Mouse (Mus musculus): ENCODE data around the gene Pde4d. TPM values are rescaled to one million over a fixed set of nuclear protein-coding genes. Genes with fewer than 3 reads are reported as not detected.

Pde4d gene
- polyA plus RNA-seq, 1 experiment from 2014 or later = 13.5 TPM

DNA sequence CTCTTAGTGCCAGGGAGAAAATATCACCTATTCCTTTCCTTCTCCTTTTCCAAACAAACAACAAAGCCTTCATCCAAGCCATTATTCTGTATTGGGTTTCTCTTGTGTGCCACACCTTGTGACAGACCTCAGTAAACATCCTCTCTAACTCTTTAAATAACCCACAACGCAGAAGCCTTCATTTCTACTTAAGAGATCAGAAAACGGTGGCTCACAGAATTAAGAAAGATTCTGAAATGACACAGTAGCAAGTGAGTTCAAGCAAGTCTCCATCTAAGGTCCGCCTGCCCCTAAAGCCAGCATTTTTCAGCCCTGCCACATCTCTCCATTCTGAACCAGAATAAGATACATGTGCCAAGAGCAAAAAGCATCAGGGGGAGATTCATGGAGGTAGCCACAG, 1370.4 kb downstream of the Pde4d start:
- H3K9me3 ChIP-seq = no peaks in the 10 kb centered on the region
- H3K27ac ChIP-seq = no peak overlapping the region
- 81% methylated on average over 3 of the region's 3 CpGs for WGBS
- peaks cover 50% of the 10 kb centered on the region for H3K4me1 ChIP-seq (replicated peaks)
- DNase-seq (ENCODE audit: low spot score) = no peak
- H3K4me3 ChIP-seq = no peak overlapping the region
- no peaks in the 10 kb centered on the region for H3K36me3 ChIP-seq
- no peaks in the 10 kb centered on the region for H3K27me3 ChIP-seq (ENCODE audit: insufficient read depth, poor library complexity, severe bottlenecking)

DNA sequence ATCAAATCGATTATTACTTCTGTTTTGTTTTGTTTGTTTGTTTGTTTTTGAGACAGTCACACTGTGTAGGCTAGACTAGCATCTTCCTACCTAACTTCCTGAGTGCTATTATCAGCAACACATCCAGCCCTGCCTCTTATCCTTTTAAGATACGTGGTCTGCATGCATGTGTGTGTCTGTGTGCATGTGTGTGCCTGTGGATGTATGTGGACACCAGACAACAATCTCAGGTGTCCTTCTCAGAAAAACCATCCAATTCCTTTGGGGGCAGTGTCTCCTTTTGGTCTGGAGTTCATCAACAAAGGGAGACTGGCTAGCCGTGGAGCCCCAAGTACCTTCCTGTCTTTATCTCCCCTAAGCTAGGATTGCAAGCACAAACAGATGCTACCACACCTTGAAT, 1371.1 kb downstream of the Pde4d start:
- no peak for DNase-seq (ENCODE audit: low spot score)
- WGBS = 80% methylated on average over 3 of the region's 3 CpGs
- Histone ChIP-seq H3K4me1 (replicated peaks) (peaks cover 46% of the 10 kb centered on the region), H3K27me3 (ENCODE audit: insufficient read depth, poor library complexity, severe bottlenecking) (no peaks in the 10 kb centered on the region), H3K36me3 (no peaks in the 10 kb centered on the region), H3K27ac (no peak overlapping the region), H3K4me3 (no peak overlapping the region), H3K9me3 (no peaks in the 10 kb centered on the region)

DNA sequence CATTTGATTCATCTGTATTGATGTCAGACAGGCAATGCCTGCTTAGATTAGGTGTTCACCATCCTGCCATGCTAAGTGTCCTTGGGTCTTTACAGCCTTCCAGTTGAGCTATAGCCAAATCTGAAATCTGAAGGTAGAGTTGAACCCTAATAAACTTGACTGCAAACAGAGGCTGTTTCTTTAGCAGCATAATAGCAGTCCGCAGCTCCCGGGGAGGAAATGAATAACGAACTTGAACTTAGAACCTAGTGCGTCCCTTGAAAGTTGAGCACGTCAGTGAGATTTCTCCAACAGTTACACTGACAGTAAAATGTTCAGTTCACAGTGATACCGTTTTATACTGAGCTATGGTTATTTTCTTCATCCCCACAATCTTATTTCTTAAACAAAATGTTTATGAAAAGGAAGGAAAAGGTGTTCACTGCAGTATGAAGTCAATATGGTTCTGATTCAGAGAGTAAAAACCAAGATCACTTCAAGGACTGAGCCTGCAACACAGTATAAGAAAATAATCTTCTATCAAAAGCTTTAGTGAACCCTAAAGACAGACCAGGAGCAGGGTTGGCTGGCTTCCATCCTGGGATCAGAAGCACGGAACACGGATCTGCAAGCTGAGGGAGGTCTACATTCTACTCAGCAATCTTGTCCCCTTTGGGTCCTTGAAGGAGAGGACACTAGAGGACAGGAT, 1372.1 kb downstream of the Pde4d start:
- no peak for DNase-seq (ENCODE audit: low spot score)
- WGBS = 38% methylated on average over 8 of the region's 8 CpGs

DNA sequence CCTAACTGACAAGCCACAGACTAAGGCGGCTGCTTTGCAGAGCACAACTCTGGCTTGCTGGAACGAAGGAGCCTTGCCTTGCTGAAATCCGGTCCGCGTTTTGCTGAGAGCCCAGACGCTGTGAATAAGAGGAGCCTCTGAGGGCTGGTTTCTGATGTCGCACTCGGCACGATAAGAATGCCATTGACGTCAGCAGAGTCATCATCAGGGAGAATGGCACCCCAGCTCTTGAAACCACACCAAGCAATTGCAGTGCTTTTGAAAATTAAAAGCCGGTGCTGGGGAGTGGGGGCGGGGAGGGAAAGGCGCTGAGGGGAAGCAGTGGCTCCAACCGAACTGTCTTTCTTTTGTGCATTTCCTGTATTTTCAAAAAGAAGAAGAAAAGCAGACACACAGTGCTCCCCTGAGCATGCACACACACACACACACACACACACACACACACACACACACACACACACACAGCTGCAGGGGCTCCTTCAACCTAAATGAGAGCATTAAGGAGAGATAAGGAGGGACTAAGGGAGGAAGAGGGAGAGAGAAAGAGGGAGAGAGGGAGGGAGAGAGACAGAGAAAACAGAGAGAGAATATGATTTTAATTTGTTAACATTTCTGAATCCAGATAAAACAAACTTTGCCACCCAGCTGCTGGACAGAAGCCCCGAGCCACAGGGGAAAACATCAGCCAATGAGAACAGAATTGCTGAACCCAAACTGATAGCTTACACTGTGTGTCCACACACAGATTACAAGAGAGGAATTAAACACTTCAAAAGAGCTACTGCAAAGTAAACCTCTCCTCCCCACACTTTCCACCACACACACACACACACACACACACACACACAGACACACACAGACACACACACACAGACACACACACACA, 1372.9 kb downstream of the Pde4d start:
- peak overlapping the region; percentile 93 for H3K27ac ChIP-seq
- DNase-seq (ENCODE audit: low spot score) = peak; percentile 95
- no peaks in the 10 kb centered on the region for H3K9me3 ChIP-seq
- H3K4me1 ChIP-seq (replicated peaks) = peaks cover 45% of the 10 kb centered on the region
- no peaks in the 10 kb centered on the region for H3K27me3 ChIP-seq (ENCODE audit: insufficient read depth, poor library complexity, severe bottlenecking)
- under 1% methylated on average over 15 of the region's 15 CpGs for WGBS
- H3K4me3 ChIP-seq = peak overlapping the region; percentile 49
- no peaks in the 10 kb centered on the region for H3K36me3 ChIP-seq

More for the DNA sequence above, 1372.1 kb downstream of the Pde4d start:
- Histone ChIP-seq H3K27ac (peak overlapping the region; percentile 93), H3K9me3 (no peaks in the 10 kb centered on the region), H3K4me1 (replicated peaks) (peaks cover 45% of the 10 kb centered on the region), H3K4me3 (peak overlapping the region; percentile 49), H3K27me3 (ENCODE audit: insufficient read depth, poor library complexity, severe bottlenecking) (no peaks in the 10 kb centered on the region), H3K36me3 (no peaks in the 10 kb centered on the region)

DNA sequence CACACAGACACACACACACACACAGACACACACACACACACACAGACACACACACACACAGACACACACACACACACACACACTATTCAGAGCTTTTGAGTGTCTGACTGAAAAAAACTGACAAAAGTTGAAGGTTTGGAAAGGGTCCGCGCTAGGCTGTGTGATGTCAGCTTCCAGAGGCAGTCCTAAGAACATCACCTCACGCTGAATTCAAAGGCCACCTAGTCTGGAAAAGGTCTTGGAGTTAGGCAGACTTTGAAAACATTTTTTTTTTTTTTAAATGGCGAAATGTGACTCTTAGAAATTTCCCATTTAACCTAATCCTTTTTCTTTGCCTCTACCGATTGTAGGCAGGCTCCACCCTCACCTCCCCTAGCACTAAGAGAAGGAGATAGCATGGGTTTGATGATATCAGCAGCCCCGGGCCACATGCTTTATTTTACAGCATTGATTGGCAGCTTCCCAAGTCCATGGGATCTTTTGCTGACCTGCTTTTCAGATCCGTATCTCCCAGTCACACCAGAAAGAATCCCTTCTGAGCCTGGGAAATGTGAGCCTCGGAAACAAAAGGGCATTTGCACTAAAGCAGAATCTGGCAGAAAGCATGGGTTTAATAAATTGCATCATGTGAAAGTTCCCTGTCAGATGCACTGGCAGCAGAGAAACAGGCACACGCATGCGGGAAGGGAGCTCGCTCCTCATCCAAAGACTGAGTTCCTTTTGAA, 1373.7 kb downstream of the Pde4d start:
- H3K27ac ChIP-seq = peak overlapping the region; percentile 93
- no peak overlapping the region for H3K4me3 ChIP-seq
- WGBS = 28% methylated on average over 11 of the region's 11 CpGs
- H3K27me3 ChIP-seq (ENCODE audit: insufficient read depth, poor library complexity, severe bottlenecking) = no peaks in the 10 kb centered on the region
- H3K9me3 ChIP-seq = no peaks in the 10 kb centered on the region
- H3K4me1 ChIP-seq (replicated peaks) = peaks cover 45% of the 10 kb centered on the region
- H3K36me3 ChIP-seq = no peaks in the 10 kb centered on the region
- DNase-seq (ENCODE audit: low spot score) = peak; percentile 46

DNA sequence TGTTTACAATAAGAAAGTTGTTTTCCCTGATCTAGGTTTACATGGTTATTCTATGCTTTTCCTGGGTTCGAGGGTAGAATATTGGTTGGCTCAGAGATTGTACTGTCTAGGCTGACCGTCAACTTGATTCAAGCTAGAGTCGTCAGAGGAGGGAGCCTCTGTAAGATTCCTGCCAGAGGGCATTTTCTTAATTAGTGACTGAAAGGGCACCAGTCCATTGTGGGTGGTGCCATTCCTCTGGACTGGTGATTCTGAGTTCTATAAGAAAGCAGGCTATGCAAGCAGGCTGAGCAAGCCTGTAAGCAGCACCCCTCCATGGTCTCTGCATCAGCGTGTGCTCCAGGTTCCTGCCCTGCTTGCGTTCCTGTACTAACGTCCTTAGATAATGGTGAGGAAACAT, 1376.1 kb downstream of the Pde4d start:
- Histone ChIP-seq H3K4me1 (replicated peaks) (peaks cover 43% of the 10 kb centered on the region), H3K27me3 (ENCODE audit: insufficient read depth, poor library complexity, severe bottlenecking) (no peaks in the 10 kb centered on the region), H3K27ac (no peak overlapping the region), H3K36me3 (no peaks in the 10 kb centered on the region), H3K9me3 (no peaks in the 10 kb centered on the region), H3K4me3 (no peak overlapping the region)
- WGBS = 89% methylated on average over 6 of the region's 6 CpGs
- DNase-seq (ENCODE audit: low spot score) = no peak

DNA sequence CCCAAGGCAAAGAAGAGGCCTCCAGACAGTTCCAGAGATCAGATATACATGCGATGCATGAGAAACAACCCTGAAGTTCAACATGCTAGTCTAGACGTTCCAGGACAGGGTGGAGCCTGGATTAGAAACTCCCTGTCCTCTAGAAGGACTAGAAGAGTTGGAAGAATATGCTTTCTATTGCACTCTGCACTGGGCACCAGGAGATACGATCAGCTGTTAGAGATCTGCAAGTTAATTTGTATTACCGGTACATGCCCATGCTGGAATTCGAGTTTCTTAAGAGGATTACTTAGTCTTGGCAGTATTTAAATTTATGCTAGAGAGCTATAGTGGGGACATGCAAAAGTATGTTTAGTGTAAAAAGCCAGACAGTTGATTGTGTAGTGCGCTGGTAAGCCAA, 1377.6 kb downstream of the Pde4d start:
- no peak overlapping the region for H3K4me3 ChIP-seq
- H3K36me3 ChIP-seq = no peaks in the 10 kb centered on the region
- no peaks in the 10 kb centered on the region for H3K27me3 ChIP-seq (ENCODE audit: insufficient read depth, poor library complexity, severe bottlenecking)
- no peaks in the 10 kb centered on the region for H3K9me3 ChIP-seq
- peaks cover 28% of the 10 kb centered on the region for H3K4me1 ChIP-seq (replicated peaks)
- WGBS = 91% methylated on average over 6 of the region's 6 CpGs
- DNase-seq (ENCODE audit: low spot score) = no peak
- no peak overlapping the region for H3K27ac ChIP-seq

DNA sequence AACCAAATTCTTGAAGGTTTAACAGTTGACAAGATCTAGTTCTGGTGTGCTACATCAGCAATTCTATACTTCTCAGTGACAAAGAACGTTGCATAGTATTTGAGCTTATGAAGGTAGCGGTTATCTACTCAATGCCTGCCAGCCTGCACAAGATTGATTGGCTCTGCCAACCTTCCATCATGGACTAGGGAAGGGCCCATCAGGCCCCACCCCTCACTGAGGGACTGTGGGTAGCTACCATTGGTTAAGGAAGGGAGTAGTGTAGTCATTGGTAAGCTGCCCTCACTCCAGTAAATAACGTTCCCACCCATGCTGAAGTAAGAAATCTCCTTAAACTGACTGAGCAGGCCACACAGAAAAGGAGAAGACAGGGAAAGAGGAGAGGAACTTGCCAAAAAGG, 1378.2 kb downstream of the Pde4d start:
- no peak for DNase-seq (ENCODE audit: low spot score)
- H3K27ac ChIP-seq = no peak overlapping the region
- no peaks in the 10 kb centered on the region for H3K27me3 ChIP-seq (ENCODE audit: insufficient read depth, poor library complexity, severe bottlenecking)
- H3K4me3 ChIP-seq = no peak overlapping the region
- no peaks in the 10 kb centered on the region for H3K36me3 ChIP-seq
- no peaks in the 10 kb centered on the region for H3K9me3 ChIP-seq
- WGBS = 88% methylated on average over 3 of the region's 3 CpGs
- H3K4me1 ChIP-seq (replicated peaks) = peaks cover 22% of the 10 kb centered on the region

DNA sequence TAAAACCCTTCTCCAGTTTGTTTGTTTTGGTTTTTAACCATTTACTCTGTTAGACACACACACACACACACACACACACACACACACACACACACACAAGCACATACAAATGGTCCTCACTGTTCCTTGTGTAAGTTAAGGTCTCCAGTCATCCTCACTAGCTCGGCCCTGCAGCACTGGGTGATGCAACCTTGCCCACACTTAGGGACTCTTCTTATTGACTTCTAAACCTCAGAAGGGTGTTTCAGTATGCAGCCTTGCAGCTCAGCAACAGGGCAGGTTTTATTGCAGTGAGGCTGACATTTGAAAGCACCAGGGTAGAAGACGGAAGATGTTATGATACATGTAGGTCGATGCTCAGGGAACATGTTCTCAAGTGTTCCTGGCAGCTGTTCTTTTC, 1379.7 kb downstream of the Pde4d start:
- Histone ChIP-seq H3K4me3 (no peak overlapping the region), H3K27ac (no peak overlapping the region), H3K4me1 (replicated peaks) (peaks cover 7% of the 10 kb centered on the region), H3K27me3 (ENCODE audit: insufficient read depth, poor library complexity, severe bottlenecking) (no peaks in the 10 kb centered on the region), H3K36me3 (no peaks in the 10 kb centered on the region), H3K9me3 (no peaks in the 10 kb centered on the region)
- DNase-seq (ENCODE audit: low spot score) = no peak
- WGBS = 88% methylated on average over 3 of the region's 3 CpGs

DNA sequence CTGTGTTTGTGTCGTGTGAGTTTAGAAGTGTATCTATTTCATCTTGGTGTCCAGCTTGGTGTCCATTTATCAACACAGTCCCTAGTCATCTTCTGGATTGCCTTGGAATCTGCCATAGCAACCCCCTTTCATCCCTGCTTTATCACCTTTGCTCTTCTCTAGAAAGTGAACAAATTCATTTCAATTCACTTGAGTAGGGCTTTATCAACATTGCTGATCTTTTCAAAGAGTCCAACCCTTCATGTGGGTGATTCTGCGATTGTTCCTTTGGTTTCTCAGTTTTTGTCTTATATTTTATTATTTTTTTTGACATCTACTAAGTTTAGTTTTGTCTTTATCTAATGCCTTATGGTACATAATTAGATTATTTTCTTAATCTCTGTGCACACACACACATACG, 1385.2 kb downstream of the Pde4d start:
- H3K27ac ChIP-seq = no peak overlapping the region
- no peak for DNase-seq (ENCODE audit: low spot score)
- H3K4me1 ChIP-seq (replicated peaks) = no peaks in the 10 kb centered on the region

DNA sequence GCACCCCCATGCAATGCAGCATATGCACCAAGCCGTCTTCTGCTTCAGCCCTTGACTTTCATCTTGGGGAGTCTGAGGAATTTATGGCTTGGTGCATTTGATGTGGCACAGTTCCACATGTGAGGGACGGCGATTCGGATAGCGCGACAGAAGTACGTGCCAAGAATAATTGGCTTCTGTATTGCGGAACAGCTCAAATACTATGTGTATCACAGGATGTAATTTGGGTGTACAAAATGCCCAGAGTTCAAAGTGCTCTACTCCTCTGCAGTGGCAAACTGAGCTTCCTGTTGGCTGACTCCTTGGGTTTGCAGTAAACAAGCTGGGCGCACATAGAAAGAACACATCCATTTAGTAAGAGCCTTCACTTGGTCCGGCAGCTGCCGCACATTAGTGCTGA, 1387.7 kb downstream of the Pde4d start:
- Histone ChIP-seq H3K4me1 (replicated peaks) (no peaks in the 10 kb centered on the region), H3K27me3 (ENCODE audit: insufficient read depth, poor library complexity, severe bottlenecking) (no peaks in the 10 kb centered on the region), H3K27ac (no peak overlapping the region), H3K36me3 (no peaks in the 10 kb centered on the region), H3K4me3 (no peak overlapping the region), H3K9me3 (no peaks in the 10 kb centered on the region)
- DNase-seq (ENCODE audit: low spot score) = no peak
- WGBS = 95% methylated on average over 11 of the region's 11 CpGs

More for the DNA sequence above, 1385.2 kb downstream of the Pde4d start:
- Histone ChIP-seq H3K9me3 (no peaks in the 10 kb centered on the region), H3K36me3 (no peaks in the 10 kb centered on the region), H3K27me3 (ENCODE audit: insufficient read depth, poor library complexity, severe bottlenecking) (no peaks in the 10 kb centered on the region), H3K4me3 (no peak overlapping the region)
- WGBS = 89% methylated on average over 3 of the region's 3 CpGs

DNA sequence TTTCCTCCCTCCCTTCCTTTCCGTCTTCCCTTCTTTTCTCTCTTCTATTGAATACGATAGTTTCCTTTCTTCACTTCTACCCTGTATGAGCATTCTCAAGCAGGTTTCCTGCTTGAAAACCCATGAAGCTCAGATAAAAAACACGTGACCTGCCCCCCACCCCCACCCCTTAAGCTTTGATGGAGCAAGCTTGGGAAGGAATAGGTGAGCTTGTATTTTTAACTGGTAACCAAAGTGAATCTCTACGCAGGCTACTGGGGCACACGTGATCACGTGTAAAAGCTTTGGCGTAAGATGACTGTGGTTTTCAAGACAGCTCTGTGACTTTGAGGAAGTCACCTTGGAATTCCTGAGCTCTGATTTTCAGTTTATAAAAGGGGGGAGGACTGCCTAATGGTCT, 1388.2 kb downstream of the Pde4d start:
- H3K4me3 ChIP-seq = no peak overlapping the region
- no peaks in the 10 kb centered on the region for H3K27me3 ChIP-seq (ENCODE audit: insufficient read depth, poor library complexity, severe bottlenecking)
- H3K27ac ChIP-seq = no peak overlapping the region
- 92% methylated on average over 7 of the region's 7 CpGs for WGBS
- DNase-seq (ENCODE audit: low spot score) = no peak
- H3K36me3 ChIP-seq = no peaks in the 10 kb centered on the region
- no peaks in the 10 kb centered on the region for H3K4me1 ChIP-seq (replicated peaks)
- H3K9me3 ChIP-seq = no peaks in the 10 kb centered on the region

DNA sequence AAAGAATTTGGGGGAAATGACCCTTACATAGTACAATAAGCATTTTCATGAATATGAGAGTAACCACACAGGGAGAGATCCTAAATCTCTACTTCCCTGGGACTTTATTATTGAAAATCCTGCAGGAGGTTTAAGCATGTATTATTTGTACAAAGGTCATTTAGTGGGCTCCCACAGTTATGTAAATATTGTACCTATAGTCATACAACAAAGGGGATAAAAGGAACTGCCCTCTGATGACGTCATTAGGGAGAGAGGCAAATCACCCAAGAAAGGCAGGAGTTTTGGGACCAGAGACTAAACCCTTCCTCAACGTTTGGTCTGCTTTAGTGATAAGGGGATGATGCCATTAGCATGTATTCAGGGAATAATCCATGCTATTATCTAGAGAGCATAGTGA, 1390.5 kb downstream of the Pde4d start:
- Histone ChIP-seq H3K4me1 (replicated peaks) (no peaks in the 10 kb centered on the region), H3K27ac (no peak overlapping the region), H3K27me3 (ENCODE audit: insufficient read depth, poor library complexity, severe bottlenecking) (no peaks in the 10 kb centered on the region), H3K36me3 (no peaks in the 10 kb centered on the region), H3K4me3 (no peak overlapping the region), H3K9me3 (no peaks in the 10 kb centered on the region)
- DNase-seq (ENCODE audit: low spot score) = no peak
- WGBS = 31% methylated on average over 2 of the region's 2 CpGs
